ENCODE assay signal across 18 mouse cellular contexts in the genomic region with DNA sequence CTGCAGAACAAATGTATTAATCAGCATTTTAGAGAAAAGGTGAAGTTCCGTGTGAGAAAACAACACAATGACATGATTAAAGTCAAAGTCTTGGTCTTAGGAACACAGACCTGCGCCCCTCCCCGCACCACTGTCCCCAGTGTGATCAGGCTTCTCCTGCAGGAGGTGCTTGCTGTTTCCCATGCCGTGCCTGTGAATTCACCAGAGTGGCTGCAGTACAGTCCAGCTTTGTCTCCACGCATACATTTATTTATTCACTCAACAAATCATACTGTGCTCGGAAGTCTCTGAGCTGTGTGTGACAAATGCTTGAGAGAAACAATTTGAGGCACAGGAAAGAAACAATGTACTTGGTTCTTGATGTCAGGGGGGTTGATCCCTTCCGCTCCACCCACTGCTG. TPM values are rescaled to one million over a fixed set of nuclear protein-coding genes. Genes with fewer than 3 reads are reported as not detected.
DNase-seq lines count a peak whose midpoint lies in the region; ATAC-seq and TF ChIP-seq lines count a peak whose summit lies in the region.
"Had no signal": no experiment of that assay in that cellular context is flagged by ENCODE, and none has a peak within 500 bp of the region (broad histone marks: within the 10 kb centered on the region; RNA-seq: fewer than 3 reads in every experiment).

No protein-coding gene starts in this region.

- 0 out of 2 replicates have a peak, but pooled peaks cover 4% of the 10 kb centered on the region for H3K4me1 ChIP-seq in heart, postnatal 0 days (ENCODE audit: control insufficient read depth, insufficient read depth)
- H3K4me1 ChIP-seq in hindbrain, embryonic 11.5 days (replicated peaks; ENCODE audit: control insufficient read depth, insufficient read depth, low read length), result 0 out of 2 replicates have a peak, but pooled peaks cover 3% of the 10 kb centered on the region
- H3K4me1 ChIP-seq in hindbrain, postnatal 0 days (ENCODE audit: insufficient read depth, low read length), result no peaks in the 10 kb centered on the region
- H3K4me1 ChIP-seq: liver, embryonic 15.5 days had no signal

- DNase-seq in heart, adult 11 months, result peak; percentile 53
- no peak for DNase-seq in heart, postnatal 36 days
- no peak for DNase-seq in heart, postnatal 0 days (ENCODE audit: low spot score)
- no peak for DNase-seq in heart, postnatal 10 days
- peak; percentile 12 for DNase-seq in hindbrain, embryonic 11.5 days (ENCODE audit: low spot score)
- no peak for DNase-seq in hindbrain, postnatal 0 days (ENCODE audit: low spot score)
- DNase-seq in layer of hippocampus, adult 18-20 months (ENCODE audit: low spot score in 2 of 2), result no peak
- DNase-seq: adrenal gland, postnatal 25 days; cerebellum, adult 18-20 months; cerebellum, postnatal 36 days; gastrocnemius, postnatal 14 days; kidney, adult 8-10 months; kidney, postnatal 36 days; right cerebral cortex, postnatal 14 days had no signal

- no peak for TF ChIP-seq CTCF in heart, postnatal 0 days (IDR thresholded peaks at IDR 0.05; ENCODE audit: low read depth)
- TF ChIP-seq CTCF in hindbrain, postnatal 0 days (IDR thresholded peaks at IDR 0.05; ENCODE audit: low read depth), result no peak

- H3K36me3 ChIP-seq in heart, postnatal 0 days (replicated peaks; ENCODE audit: control insufficient read depth, insufficient read depth, low read length), result no peaks in the 10 kb centered on the region
- no peaks in the 10 kb centered on the region for H3K36me3 ChIP-seq in hindbrain, embryonic 11.5 days (ENCODE audit: control insufficient read depth, insufficient read depth, low read length)
- no peaks in the 10 kb centered on the region for H3K36me3 ChIP-seq in hindbrain, postnatal 0 days (ENCODE audit: insufficient read depth, low read length)
- H3K36me3 ChIP-seq: embryonic facial prominence, embryonic 12.5 days; liver, embryonic 15.5 days had no signal

- H3K4me3 ChIP-seq in heart, postnatal 0 days (ENCODE audit: low read depth, low read length), result peak overlapping the region; percentile 3; the same call in 1 of the 2 replicates
- no peak overlapping the region for H3K4me3 ChIP-seq in hindbrain, embryonic 11.5 days (ENCODE audit: low read depth, low read length)
- no peak overlapping the region for H3K4me3 ChIP-seq in hindbrain, postnatal 0 days (ENCODE audit: low read length)
- H3K4me3 ChIP-seq: embryonic facial prominence, embryonic 12.5 days; liver, embryonic 15.5 days had no signal

- no peak for ATAC-seq in heart, postnatal 0 days (ENCODE audit: insufficient read depth, low read depth)
- no peak for ATAC-seq in hindbrain, embryonic 11.5 days (ENCODE audit: low FRiP score)
- ATAC-seq in hindbrain, postnatal 0 days, result 0 out of 2 replicates have a peak, but pooled peaks have one; percentile 45
- ATAC-seq: activated CD4-positive, CD25-positive, alpha-beta regulatory T cell, adult 4 months had no signal

- intact Hi-C loops in heart, postnatal 36 days (cut with DNase I), result no loop called here
- intact Hi-C loops in heart, postnatal 10 days (cut with DNase I), result no loop called here

- H3K27ac ChIP-seq in heart, postnatal 0 days (ENCODE audit: low read depth), result no peak overlapping the region
- no peak overlapping the region for H3K27ac ChIP-seq in hindbrain, embryonic 11.5 days (ENCODE audit: low read depth, low read length)
- H3K27ac ChIP-seq in hindbrain, postnatal 0 days, result no peak overlapping the region
- H3K27ac ChIP-seq: embryonic facial prominence, embryonic 12.5 days; liver, embryonic 15.5 days had no signal

- no peaks in the 10 kb centered on the region for H3K9me3 ChIP-seq in heart, postnatal 0 days (replicated peaks; ENCODE audit: control insufficient read depth, low read length)
- H3K9me3 ChIP-seq in hindbrain, embryonic 11.5 days (ENCODE audit: control insufficient read depth, low read length), result no peaks in the 10 kb centered on the region
- H3K9me3 ChIP-seq in hindbrain, postnatal 0 days (ENCODE audit: low read length), result no peaks in the 10 kb centered on the region
- H3K9me3 ChIP-seq: embryonic facial prominence, embryonic 12.5 days; liver, embryonic 15.5 days had no signal

- peak overlapping the region; percentile 49 for H3K4me2 ChIP-seq in heart, postnatal 0 days (ENCODE audit: low read depth, low read length)
- H3K4me2 ChIP-seq in hindbrain, embryonic 11.5 days (replicated peaks; ENCODE audit: low read depth, low read length), result no peak overlapping the region
- peak overlapping the region; percentile 35 for H3K4me2 ChIP-seq in hindbrain, postnatal 0 days (ENCODE audit: low read depth, low read length)
- H3K4me2 ChIP-seq: embryonic facial prominence, embryonic 12.5 days; liver, embryonic 15.5 days had no signal

- no peak overlapping the region for H3K9ac ChIP-seq in heart, postnatal 0 days (replicated peaks; ENCODE audit: low read depth, low read length)
- H3K9ac ChIP-seq in hindbrain, embryonic 11.5 days (ENCODE audit: low read depth, low read length), result no peak overlapping the region
- no peak overlapping the region for H3K9ac ChIP-seq in hindbrain, postnatal 0 days (replicated peaks; ENCODE audit: low read length)
- H3K9ac ChIP-seq: embryonic facial prominence, embryonic 12.5 days; liver, embryonic 15.5 days had no signal

- TF ChIP-seq EP300 in heart, postnatal 0 days (IDR thresholded peaks at IDR 0.05; ENCODE audit: low read depth), result no peak

- WGBS in heart, postnatal 0 days, result 27% methylated on average over 7 of the region's 7 CpGs
- WGBS in hindbrain, embryonic 11.5 days, result 27% methylated on average over 7 of the region's 7 CpGs
- 19% methylated on average over 7 of the region's 7 CpGs for WGBS in hindbrain, postnatal 0 days

- H3K27me3 ChIP-seq in heart, postnatal 0 days (ENCODE audit: control insufficient read depth, insufficient read depth, low read length), result no peaks in the 10 kb centered on the region
- no peaks in the 10 kb centered on the region for H3K27me3 ChIP-seq in hindbrain, embryonic 11.5 days (ENCODE audit: control insufficient read depth, insufficient read depth, low read length)
- no peaks in the 10 kb centered on the region for H3K27me3 ChIP-seq in hindbrain, postnatal 0 days (ENCODE audit: insufficient read depth, low read length)
- H3K27me3 ChIP-seq: embryonic facial prominence, embryonic 12.5 days had no signal

RNA-seq across cellular contexts. Expression of a gene that starts 21.4 kb away (rescaled TPM):
- total RNA-seq in heart, postnatal 36 days (2021), result 1 to 10 TPM; 1.0 to 1.2 TPM
- total RNA-seq in heart, postnatal 0 days (2014; rRNA removed; ENCODE audit: low replicate concordance), result 1.7 and 2.0 TPM in 2 replicates
- 3.3 and 3.7 TPM in 2 replicates for polyA plus RNA-seq in heart, postnatal 0 days (2015; fragmentation: Nextera tagmentation; extraction: Ambion mirVana)
- total RNA-seq in heart, postnatal 10 days (2021), result 1 to 10 TPM; 1.9 to 2.6 TPM
- 30.1 and 31.2 TPM in 2 replicates for polyA plus RNA-seq in hindbrain, embryonic 11.5 days (2014; fragmentation: Nextera tagmentation; extraction: Ambion mirVana)
- total RNA-seq in hindbrain, postnatal 0 days (2014; rRNA removed), result 3.0 and 3.2 TPM in 2 replicates
- polyA plus RNA-seq in hindbrain, postnatal 0 days (2015; fragmentation: Nextera tagmentation; extraction: Ambion mirVana), result 5.8 TPM in 2 replicates
- 10 to 100 TPM in 1 of 2 experiments, 1 to 10 TPM in 1; 8.9 to 13.0 TPM for total RNA-seq in layer of hippocampus, adult 18-20 months (2021)
- total RNA-seq: adrenal gland, postnatal 25 days; megakaryocyte-erythroid progenitor cell, adult 5-6 weeks had no signal
- polyA plus RNA-seq: activated CD4-positive, CD25-positive, alpha-beta regulatory T cell, adult 4 months had no signal

RNA-seq across cellular contexts. Expression of a gene that starts 43.1 kb away (rescaled TPM):
- total RNA-seq in heart, postnatal 36 days (2021), result 1 to 10 TPM; 7.0 to 7.9 TPM
- total RNA-seq in heart, postnatal 0 days (2014; rRNA removed; ENCODE audit: low replicate concordance), result 2.2 and 6.0 TPM in 2 replicates
- polyA plus RNA-seq in heart, postnatal 0 days (2015; fragmentation: Nextera tagmentation; extraction: Ambion mirVana), result 19.8 and 25.6 TPM in 2 replicates
- total RNA-seq in heart, postnatal 10 days (2021), result 1 to 10 TPM; 6.2 to 8.0 TPM
- polyA plus RNA-seq in hindbrain, embryonic 11.5 days (2014; fragmentation: Nextera tagmentation; extraction: Ambion mirVana), result 7.7 and 8.9 TPM in 2 replicates
- total RNA-seq in hindbrain, postnatal 0 days (2014; rRNA removed), result 1.5 and 2.4 TPM in 2 replicates
- 8.3 and 10.1 TPM in 2 replicates for polyA plus RNA-seq in hindbrain, postnatal 0 days (2015; fragmentation: Nextera tagmentation; extraction: Ambion mirVana)
- 1 to 10 TPM; 3.9 to 4.2 TPM for total RNA-seq in layer of hippocampus, adult 18-20 months (2021)

RNA-seq across cellular contexts. Expression of a gene that starts 56.3 kb away (rescaled TPM):
- 10 to 100 TPM; 19.5 to 25.1 TPM for total RNA-seq in heart, postnatal 36 days (2021)
- 13.6 and 19.9 TPM in 2 replicates for total RNA-seq in heart, postnatal 0 days (2014; rRNA removed; ENCODE audit: low replicate concordance)
- 11.3 and 14.3 TPM in 2 replicates for polyA plus RNA-seq in heart, postnatal 0 days (2015; fragmentation: Nextera tagmentation; extraction: Ambion mirVana)
- 10 to 100 TPM; 24.4 to 32.7 TPM for total RNA-seq in heart, postnatal 10 days (2021)
- 46.7 and 47.7 TPM in 2 replicates for polyA plus RNA-seq in hindbrain, embryonic 11.5 days (2014; fragmentation: Nextera tagmentation; extraction: Ambion mirVana)
- 17.5 and 26.9 TPM in 2 replicates for total RNA-seq in hindbrain, postnatal 0 days (2014; rRNA removed)
- 15.2 and 17.1 TPM in 2 replicates for polyA plus RNA-seq in hindbrain, postnatal 0 days (2015; fragmentation: Nextera tagmentation; extraction: Ambion mirVana)
- 10 to 100 TPM; 27.0 to 28.6 TPM for total RNA-seq in layer of hippocampus, adult 18-20 months (2021)

Comparison
In these comparisons a context has a peak if more than half of its experiments do, and no peak if none do; other contexts are left out.
1. DNase-seq: peak in heart, adult 11 months (single experiment) and hindbrain, embryonic 11.5 days (single experiment); none in heart, postnatal 36 days (0 of 2), heart, postnatal 0 days (single experiment), heart, postnatal 10 days (0 of 2), hindbrain, postnatal 0 days (single experiment) and layer of hippocampus, adult 18-20 months (0 of 2).